Mouse (Mus musculus): ENCODE results near the gene Tor1aip1.

Tor1aip1 gene

DNA sequence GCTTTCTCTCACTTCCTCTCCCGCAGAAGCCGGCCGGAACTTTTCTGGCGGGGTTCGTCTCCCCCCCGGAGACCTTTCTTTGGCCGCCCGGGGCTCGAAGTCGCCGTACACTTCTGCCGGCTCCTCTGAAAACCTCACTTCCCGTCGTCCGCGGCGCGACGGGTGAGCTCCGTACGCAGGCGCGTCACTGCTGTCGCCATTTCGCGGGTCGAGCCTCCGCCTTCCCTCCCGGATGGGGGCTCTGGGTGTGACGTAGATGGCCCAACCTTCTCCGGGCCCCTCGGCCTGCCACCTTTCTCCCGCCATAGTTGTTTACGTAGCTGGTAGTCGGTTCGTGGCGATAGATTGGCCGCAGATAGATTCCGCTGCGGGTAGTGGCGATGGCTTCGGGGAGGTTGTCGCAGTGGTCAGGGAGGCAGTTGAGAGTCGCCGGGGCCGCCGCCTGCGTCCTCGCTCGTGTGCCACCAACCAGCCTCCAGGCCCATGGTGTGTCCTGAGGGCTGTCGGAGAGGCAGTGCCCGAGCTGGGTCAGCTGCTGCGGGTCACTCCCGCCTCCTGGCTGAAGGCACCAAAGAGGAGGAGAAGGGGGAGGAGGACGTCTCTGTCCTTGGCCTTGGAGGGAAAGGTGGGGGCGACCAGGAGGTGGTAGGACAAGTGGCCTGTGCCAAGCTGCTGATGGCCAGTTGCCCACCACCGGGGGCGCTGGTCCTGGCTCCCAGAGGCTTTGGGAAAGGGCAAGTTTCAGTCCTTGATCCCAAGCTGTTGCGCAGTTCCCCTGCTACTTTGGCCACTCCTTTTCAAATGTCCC lies at the start of gene Tor1aip1:
TSS of gene Tor1aip1 (minus strand) at position 551 of the 808 bp plus-strand sequence.
- DNase-seq (ENCODE audit: low read depth, low spot score) = peak; percentile 100

DNA sequence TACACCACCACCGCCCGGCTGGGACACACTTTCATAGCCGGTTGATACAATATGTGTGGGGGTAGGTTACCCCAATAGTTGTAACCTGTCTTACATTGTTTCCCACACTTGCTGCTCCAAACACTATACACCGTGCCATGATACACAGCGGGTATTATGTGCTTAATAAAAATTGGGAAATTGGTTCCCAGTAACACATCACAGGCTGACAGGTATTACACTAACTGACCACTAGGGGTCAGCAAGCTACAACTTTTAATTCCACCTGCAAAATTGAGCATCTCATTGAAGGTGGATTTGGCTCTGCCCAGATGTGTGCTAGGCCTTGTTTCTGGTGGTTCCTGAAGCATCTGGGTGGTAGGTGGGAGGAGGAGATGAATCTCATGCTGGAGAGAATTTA lies 49.5 kb upstream of the Tor1aip1 start:
- peak; percentile 52 for DNase-seq (ENCODE audit: low read depth, low spot score)

DNA sequence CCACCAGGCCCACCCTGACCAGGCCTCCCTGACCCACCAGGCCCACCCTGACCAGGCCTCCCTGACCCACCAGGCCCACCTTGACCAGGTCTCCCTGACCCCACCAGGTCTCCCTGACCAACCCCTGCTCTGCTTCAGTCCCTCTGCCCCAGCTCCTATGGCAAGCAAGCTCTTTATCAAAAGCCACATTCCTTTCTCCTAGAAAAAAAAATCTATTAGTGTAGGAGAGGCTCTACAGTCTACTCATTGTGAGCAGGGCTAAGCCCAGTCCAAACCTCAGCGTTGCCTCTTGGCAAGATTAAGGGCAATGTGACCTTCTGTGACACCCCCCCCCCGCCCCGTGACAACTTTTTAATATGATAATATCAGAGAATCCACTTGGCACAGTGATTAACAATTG lies 48.3 kb upstream of the Tor1aip1 start:
- DNase-seq (ENCODE audit: low read depth, low spot score) = no peak

DNA sequence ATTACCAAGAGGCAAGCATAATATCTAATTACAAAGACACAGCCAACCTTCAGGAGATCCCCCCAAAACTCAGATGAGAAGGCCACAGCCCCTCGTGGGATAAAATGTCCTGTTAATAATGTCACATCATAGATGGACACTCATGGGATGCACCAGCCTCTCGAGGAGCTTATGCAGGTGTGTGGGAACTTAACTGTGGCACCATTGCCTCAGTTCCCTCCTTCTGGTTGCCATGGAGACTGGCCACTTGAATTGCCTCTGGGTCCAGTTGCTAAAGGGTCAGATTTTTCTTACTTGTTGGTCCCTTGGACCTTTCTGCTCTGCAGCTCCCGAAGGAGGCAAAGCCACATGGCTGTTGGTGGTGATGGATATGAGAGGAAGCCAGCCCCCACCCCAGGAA lies 41.4 kb upstream of the Tor1aip1 start:
- no peak for DNase-seq (ENCODE audit: low read depth, low spot score)

DNA sequence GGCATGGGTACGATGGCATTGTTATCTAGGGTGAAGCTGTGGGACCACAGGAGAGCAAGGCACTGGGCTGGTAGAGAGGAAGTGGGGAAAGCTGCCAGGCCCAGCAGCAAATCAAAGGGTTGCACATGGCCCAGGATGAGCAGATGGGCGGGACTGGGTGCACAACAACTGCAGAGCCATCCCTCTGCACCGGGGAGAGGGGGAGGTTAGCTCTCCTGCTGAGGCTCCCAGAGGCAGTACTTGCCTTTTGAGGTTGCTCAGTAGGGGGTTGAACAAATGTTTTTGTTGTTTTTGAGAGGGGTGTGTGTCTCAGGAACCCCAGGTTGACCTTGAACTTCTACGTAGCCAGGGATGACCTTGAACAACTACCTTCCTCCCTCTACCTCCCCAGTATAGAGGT lies 40.2 kb upstream of the Tor1aip1 start:
- DNase-seq (ENCODE audit: low read depth, low spot score) = peak; percentile 16

DNA sequence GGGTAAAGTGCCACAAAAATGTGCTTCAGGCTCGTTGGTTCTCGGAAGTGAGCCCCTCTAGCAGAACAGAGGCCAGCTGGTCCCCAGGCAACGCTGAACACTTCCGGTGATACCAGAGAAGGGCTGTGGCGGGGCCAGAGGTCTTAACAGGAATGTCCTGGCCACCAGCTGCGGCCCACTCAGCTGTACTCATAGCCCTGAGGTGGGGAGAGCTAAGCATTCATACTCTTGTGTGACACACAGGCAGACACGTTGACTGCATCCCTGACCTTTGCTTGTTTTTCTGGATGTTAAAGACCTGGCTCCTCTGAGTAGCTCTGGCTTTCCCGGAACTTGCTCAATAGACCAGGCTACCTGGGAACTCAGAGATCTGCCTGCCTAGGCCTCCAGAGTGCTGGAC lies 38.3 kb upstream of the Tor1aip1 start:
- DNase-seq (ENCODE audit: low read depth, low spot score) = no peak

DNA sequence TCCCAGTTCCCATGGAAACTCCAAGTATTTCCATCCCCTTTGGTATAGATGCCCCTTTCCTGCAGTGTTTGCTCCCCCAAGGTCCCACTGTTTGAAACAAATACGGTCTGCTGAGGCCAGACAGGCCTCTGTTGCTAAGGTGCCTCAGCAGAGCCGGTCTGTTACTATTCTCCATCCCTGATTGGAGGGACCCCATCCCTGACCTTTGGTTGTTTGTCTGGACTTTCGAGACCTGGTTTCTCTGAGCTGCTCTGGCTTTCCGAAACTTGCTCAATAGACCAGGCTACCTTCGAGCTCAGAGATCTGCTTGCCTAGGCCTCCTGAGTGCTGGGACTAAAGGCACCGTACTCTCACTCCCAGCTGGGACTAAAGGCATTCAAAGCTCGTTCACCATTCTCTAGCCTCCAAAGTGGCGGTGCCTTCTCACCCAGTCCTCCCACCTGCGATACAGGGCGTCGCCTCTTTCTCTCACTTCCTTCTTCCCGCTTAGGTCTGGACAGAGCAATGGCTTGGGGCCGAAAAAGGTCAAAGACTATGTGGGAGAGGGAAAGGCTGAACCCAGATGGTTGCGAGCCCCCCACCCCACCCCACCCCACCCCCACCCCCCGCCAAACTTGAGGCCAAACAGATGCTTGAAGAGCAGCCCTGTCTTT lies 37.0 kb upstream of the Tor1aip1 start:
- DNase-seq (ENCODE audit: low read depth, low spot score) = no peak

DNA sequence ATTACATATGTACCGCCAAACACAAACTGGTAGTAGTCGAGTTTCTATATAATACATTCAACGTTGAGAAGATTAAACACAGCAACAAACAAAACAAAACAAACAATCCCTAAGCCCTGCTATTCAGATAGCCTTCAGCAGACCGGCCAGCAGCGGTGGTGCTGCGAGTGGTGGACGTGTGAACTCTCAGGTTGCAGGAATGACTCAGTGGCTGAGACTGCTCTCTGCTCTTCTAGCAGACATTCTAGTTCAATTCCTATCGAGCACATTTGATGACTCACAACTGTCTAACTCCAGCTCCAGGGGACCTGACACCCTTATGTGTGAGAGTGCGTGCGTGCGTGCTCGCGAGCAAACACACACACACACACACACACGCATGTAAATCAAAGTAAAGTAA lies 33.8 kb upstream of the Tor1aip1 start:
- DNase-seq (ENCODE audit: low read depth, low spot score) = peak; percentile 16

DNA sequence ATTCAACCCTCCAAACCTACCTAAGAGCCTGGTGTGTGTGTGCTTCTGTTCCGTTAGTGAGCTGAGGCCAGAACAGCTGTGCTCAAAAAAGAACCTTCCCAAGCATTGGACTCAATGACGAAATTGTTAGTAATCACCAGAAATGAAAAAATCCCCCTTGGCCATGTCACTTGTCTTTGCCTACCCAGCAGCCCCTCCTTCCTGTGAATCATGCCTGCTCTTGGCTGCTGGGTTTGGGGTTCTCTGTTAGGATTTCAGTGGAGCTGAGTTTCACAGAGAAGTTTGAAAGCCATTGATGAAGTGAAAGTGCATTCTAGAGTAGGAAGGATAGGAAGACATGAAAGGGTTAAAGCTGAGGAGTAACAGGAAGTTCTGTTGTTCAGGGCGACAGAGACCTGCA lies 29.9 kb upstream of the Tor1aip1 start:
- no peak for DNase-seq (ENCODE audit: low read depth, low spot score)

DNA sequence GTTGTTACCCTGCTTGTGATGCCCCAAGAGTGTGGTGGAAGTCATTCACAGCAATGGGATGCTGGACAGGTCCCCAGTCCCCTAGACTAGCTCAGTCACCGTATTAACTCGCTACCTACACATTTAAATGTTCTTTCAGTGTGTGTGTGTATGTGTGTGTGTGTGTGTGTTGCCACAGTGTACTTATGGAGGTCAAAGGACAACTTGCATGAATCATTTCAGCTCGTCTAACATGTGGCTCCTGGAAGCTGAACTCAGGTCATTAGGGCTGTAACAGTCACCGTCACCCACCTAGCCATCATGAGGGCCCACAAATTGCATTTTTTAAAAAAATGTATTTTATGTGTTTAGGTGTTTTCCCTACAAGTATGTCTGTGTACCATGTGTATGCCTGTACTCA lies 25.9 kb upstream of the Tor1aip1 start:
- no peak for DNase-seq (ENCODE audit: low read depth, low spot score)

DNA sequence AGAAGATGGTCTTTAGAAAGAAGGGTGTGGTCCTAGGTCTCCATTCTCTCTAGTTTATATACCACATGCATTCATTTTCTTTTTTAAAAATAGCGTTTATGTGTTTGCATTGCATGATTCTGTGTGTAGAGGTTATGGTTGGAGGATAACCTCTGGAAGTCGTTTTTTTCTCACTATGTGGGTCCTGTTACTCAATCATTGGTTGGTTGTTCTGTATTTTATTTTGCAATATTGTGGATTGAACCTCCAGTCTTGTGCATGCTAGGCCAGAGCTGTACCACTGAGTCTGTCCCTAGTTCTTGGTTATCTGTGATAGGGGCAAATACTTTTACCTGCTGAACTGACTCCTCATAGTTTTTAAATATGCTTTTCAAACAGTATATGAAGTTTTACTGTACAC lies 21.9 kb upstream of the Tor1aip1 start:
- DNase-seq (ENCODE audit: low read depth, low spot score) = no peak

DNA sequence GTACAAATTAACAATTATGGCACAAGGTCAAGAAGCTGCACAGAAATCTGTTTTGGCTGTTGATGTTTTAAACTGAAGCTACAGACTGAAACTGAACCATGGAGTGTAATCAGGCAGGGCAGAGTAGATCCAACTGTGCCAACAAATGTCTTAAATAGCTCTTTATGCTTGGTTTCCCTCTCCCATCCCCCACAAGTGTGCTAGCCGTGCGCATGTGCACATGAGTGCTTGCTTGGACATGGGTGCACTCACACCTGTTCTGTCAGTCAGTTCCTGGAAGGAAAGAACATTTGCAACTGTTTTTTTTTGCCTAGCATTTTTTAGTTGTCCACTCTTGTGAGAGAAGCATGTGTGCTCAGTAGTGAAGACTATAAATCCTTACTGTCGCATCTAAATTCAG lies 10.4 kb upstream of the Tor1aip1 start:
- no peak for DNase-seq (ENCODE audit: low read depth, low spot score)

DNA sequence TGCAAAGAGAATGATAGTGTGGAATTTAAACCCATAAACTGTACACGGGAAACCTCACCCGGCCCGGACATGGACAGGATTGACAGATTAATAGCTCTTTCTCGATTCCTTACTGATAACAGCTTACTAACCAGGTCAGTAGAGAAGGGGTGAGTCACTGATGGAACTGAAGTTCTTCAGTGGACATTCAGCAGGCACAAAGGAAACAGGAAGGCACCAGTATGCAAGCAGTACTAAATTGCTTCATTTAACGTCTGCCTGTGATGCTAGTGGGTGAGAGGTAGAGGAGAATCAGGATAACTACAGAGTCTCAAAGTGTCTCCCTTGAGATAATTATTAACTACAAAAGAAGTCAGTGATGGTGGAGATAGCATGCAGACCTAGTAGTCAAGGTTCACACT lies 7.9 kb upstream of the Tor1aip1 start:
- DNase-seq (ENCODE audit: low read depth, low spot score) = no peak

DNA sequence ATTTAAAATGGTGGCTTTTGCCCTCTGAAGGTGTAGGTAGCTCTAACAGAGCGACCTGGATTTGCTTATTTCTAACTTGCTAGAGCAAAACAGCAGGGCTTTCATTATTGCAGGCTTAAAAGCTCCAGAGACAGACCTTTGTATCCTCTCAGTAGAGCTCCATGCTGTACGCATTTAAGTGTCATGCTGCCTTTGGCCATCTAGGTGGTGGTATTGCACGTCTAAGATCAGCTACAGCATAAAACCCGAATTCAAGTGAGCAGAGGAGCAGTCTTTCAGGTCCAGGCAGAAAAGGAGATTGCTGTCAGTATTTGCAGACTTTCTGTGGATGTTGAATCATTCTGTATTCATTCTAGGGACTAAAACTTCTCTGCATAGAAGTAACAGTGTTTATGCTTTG lies 6.7 kb upstream of the Tor1aip1 start:
- DNase-seq (ENCODE audit: low read depth, low spot score) = peak; percentile 75

DNA sequence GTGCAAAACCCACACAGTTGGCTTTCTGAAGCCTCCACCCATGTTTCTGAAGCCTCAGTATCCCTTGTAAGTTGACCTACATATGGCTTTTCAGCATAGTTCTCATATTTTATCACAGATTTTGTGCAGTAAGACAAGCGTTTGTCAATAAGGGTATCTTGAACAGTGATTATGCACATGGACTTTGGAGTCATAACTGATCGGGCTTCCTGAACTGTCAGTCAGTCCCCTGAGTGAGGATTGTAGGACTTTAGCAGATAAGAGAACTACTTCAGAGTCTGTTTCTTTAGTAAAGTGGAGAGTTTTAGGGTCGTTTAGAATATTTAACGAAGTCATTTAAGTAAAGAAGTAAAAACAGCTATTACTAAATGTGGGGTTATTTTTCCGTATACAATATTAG lies 6.2 kb upstream of the Tor1aip1 start:
- DNase-seq (ENCODE audit: low read depth, low spot score) = no peak

DNA sequence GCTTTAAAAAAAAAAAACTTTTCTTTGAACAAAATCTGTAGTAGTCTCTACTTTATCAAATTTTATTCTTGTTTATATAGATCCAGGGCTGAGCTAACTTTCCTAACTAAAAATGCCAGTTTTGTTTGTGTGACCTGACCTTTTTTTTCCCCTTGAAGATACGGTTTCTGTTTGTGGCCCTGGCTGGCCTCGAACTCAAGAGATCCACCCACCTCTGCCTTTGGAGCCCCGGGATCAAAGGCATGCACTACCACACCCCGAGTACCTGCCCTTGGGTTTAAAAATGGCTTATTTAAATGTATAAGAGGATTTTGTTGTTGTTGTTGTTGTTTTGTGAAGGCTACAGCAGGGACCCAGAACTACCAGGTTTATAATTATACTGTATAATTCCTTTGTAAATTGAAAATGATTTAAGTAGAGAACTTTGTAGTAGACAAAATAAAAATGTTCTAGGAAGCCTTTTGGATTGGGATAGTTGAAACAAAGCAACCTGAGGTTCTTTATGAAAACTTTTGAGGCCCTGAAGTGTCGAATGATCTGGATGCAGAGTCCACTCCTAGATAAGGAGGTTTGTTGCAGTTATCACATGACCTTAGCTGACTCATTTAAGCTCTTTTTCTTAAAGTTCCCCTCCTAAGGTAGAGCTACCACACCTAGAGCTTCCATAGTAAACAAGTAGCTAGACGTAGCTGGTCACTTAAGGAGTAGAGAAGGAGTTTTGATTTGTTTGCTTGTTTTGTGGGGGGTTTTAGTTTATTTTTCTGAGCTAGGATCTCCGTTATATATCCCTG lies 5.4 kb upstream of the Tor1aip1 start:
- DNase-seq (ENCODE audit: low read depth, low spot score) = peak; percentile 44

DNA sequence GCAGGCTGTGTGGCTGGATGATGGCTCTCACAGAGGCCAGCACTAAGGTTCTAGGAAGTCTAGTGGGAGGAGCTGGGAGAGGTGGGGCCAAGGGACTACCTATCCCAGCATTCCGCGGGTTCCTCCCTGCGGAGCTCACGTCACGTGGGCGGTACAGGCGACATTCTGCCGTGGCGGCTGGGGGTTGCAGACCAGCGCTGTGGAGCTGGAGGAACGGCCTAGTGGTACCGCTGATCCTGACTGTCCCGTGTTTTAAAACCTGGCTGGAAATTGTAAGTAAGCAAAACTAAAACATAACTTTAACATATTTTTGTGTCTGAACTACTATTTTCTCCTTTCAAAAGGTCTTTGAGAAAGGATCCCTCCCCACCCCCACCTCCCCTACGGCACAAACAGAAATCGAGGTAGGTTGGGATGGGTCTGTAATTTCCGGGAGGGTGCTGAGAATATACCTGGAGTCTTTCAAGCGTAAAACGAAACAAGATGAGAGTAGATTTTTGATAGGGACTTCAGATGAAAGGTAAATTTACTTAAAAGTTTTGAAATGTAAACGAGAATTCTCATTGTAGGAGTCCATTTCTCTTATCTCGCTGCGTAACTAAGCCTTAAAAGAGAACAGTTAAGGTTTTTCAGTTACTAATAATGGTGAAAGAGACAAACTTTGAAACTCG lies 4.6 kb upstream of the Tor1aip1 start:
- DNase-seq (ENCODE audit: low read depth, low spot score) = peak; percentile 92

DNA sequence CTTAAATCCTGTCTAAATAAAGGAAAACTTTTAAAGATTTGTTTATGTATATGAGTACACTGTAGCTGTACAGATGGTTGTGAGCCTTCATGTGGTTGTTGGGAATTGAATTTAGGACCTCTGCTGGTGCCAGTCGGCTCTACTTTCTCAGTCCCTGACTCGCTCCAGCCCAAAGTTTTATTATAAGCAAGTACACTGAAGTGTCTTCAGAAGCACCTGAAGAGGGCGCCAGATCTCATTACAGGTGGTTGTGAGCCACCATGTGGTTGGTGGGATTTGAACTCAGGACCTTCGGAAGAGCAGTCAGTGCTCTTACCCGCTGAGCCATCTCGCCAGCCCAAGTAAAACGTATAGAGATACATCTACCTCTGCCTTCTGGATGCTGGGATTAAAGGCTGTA lies 3.7 kb upstream of the Tor1aip1 start:
- DNase-seq (ENCODE audit: low read depth, low spot score) = peak; percentile 63

DNA sequence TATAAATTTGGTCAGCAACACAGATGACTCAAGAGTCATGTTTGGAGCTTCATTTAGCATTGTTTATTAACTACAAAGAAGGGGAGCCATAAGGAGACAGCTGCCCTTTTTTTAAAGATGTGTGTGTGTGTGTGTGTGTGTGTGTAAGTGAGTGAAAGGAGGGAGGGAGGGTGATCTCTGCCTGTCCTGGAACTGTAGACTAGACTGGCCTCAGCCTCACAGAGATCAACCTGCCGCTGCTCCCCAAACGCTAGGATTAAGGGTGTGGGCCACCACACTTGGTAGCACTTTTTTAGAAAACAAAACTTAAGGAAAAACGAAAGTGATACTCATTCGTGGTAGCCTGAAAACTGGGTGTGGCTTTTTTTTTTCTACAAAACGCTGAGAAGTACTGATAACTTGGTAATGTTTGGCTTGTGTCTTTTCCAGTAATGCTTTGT lies 884 bp upstream of the Tor1aip1 start:
- peak; percentile 83 for DNase-seq (ENCODE audit: low read depth, low spot score)

DNA sequence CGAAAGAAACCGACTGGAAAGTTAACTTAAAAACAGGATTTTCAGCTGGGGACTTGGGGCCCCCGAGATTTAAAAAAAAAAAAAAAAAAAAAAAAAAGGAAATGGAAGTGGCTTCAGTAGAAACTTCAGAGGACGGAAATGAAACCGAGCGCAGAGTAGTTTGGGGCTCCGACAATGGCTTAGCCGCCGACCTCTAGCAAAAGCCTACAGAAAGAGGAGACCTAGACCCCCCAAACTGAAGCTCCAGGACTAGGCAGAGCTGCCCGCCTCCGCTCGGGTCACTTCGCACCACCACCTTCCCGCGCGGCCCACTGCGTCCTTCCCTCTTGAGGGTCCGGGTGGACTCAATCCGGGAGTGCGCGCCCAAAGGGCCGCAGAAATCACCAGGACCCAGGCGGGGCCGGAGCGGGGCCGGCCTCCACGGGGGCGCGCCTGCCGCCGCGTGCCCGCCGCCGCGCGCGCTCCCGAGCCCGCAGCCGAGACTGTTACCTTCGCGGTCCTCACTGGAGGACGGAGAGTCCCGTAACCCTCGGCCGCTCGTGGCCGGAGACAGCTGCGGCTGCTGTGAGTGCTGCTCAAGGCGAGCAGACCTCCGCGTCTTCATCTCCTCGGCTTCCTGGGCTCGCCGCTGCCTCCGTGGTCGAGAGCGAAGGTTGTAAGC lies 881 bp downstream of the Tor1aip1 start, which contains the start of gene Tor1aip2:
TSS of gene Tor1aip2 (plus strand) at position 135 of the 661 bp plus-strand sequence.
- DNase-seq (ENCODE audit: low read depth, low spot score) = peak; percentile 83

DNA sequence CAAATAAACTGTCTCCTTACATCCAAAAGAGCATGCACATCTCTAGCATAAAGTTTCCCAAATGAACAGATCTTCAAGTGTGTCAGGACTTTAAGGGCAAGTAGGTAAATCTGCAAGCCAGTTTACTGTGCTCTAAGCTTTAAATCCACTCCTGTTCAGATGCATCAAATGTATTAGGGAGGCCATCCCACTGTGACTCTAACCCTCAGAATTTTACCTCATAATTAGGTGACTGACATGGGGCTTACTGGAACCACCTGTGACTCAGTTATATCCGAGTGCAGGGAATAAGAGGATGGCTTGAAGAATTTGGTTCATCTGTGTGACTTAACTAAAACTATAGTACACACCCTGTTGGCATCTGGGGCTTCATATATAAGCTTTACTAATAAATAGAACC lies 1.6 kb downstream of the Tor1aip1 start:
- DNase-seq (ENCODE audit: low read depth, low spot score) = no peak
